Mouse (Mus musculus) forebrain, embryonic 14.5 days (tissue): ENCODE measurements at regions not wholly inside any gene's neighbourhood (a gene's known extent, or its start where the extent isn't known, plus 50 kb on each side); places are given as distances from the start of the nearest gene placed in this dataset.
"Not testable (repeated sequence)": the region's sequence is repeated elsewhere in the genome, so short reads cannot be mapped to it uniquely, and the experiment has no call there.

ENCODE experiments used
- ATAC-seq: fragments of 200-750 bp; cut with Nextera tagmentation; 2 replicates; pipeline ENCODE4 v1.8.0; 2017; ENCODE audit warnings: mild to moderate bottlenecking, moderate library complexity
- DNase-seq: peaks from one replicate; pipeline ENCODE4 v3.0.0-alpha.2; 2015; ENCODE audit warnings: low spot score
- H3K27ac ChIP-seq: fragments of 300-500 bp; sonication (generic); 2 replicates; pipeline ENCODE4 v1.5.1; 2014; ENCODE audit warnings: low read depth, mild to moderate bottlenecking, control low read depth, low read length, moderate library complexity
- H3K27me3 ChIP-seq: fragments of 300-500 bp; sonication (generic); replicated peaks from 2 replicates; pipeline ENCODE4 v1.6.1; 2014; ENCODE audit warnings: low read length, control low read depth, mixed read lengths; ENCODE audit not compliant: control insufficient read depth, insufficient read depth
- H3K36me3 ChIP-seq: fragments of 300-500 bp; sonication (generic); 2 replicates; pipeline ENCODE4 v1.6.1; 2014; ENCODE audit warnings: low read length, control low read depth; ENCODE audit not compliant: control insufficient read depth, insufficient read depth
- H3K4me1 ChIP-seq: fragments of 300-500 bp; sonication (generic); 2 replicates; pipeline ENCODE4 v1.6.1; 2014; ENCODE audit warnings: antibody characterized with exemption, low read length, control low read depth; ENCODE audit not compliant: control insufficient read depth, insufficient read depth
- H3K4me2 ChIP-seq: fragments of 300-500 bp; sonication (generic); 2 replicates; pipeline ENCODE4 v1.6.1; 2014; ENCODE audit warnings: mild to moderate bottlenecking, control low read depth, low read length
- H3K4me3 ChIP-seq: fragments of 300-500 bp; sonication (generic); 2 replicates; pipeline ENCODE4 v1.5.1; 2014; ENCODE audit warnings: low read depth, low read length, control low read depth
- H3K9ac ChIP-seq: fragments of 300-500 bp; sonication (generic); 2 replicates; pipeline ENCODE4 v1.6.1; 2014; ENCODE audit warnings: mild to moderate bottlenecking, low read length, control low read depth, moderate library complexity
- H3K9me3 ChIP-seq: fragments of 300-500 bp; sonication (generic); replicated peaks from 2 replicates; pipeline ENCODE4 v1.6.1; 2016; ENCODE audit warnings: low read length, control low read depth, mixed read lengths; ENCODE audit not compliant: control insufficient read depth
- WGBS: fragments of 180-500 bp; shearing (Covaris S2); extraction: QIAGEN DNeasy Blood & Tissue Kit; methylation state at CpG from one replicate; pipeline ENCODE4 v1.1.7; 2014; 5-methylcytosine and 5-hydroxymethylcytosine counted together

- not testable (repeated sequence) for H3K36me3 ChIP-seq, H3K9me3 ChIP-seq, ATAC-seq, H3K4me1 ChIP-seq, H3K4me3 ChIP-seq, DNase-seq, H3K9ac ChIP-seq, H3K27me3 ChIP-seq, H3K4me2 ChIP-seq, H3K27ac ChIP-seq
- WGBS: 58% methylated on average over 1 of the region's 1 CpGs
Observed at GRCm38 (mm10) chr12:3127336-3127735, 182.4 kb downstream of the Rab10 start.

- DNase-seq (no peak), ATAC-seq (no peak)
- Histone ChIP-seq H3K4me1 (no peaks in the 10 kb centered on the region), H3K36me3 (no peaks in the 10 kb centered on the region), H3K27me3 (no peaks in the 10 kb centered on the region), H3K9ac (no peak overlapping the region), H3K4me2 (no peak overlapping the region), H3K9me3 (no peaks in the 10 kb centered on the region), H3K4me3 (no peak overlapping the region), H3K27ac (no peak overlapping the region)
- 52% methylated on average over 1 of the region's 1 CpGs for WGBS
Observed at GRCm38 (mm10) chr12:3124036-3124435, 185.7 kb downstream of the Rab10 start.

GRCm38 (mm10) chr12:3110589-3110988, 199.2 kb downstream of the Rab10 start:
- not testable (repeated sequence) for H3K27ac ChIP-seq, H3K4me2 ChIP-seq, H3K9me3 ChIP-seq, H3K36me3 ChIP-seq, H3K4me3 ChIP-seq, H3K27me3 ChIP-seq, DNase-seq, H3K4me1 ChIP-seq, H3K9ac ChIP-seq, ATAC-seq
- 68% methylated on average over 11 of the region's 11 CpGs for whole genome bisulfite sequencing

- not testable (repeated sequence) for H3K4me2 ChIP-seq, H3K4me1 ChIP-seq, H3K9me3 ChIP-seq, ATAC-seq, H3K27me3 ChIP-seq, DNase-seq, H3K36me3 ChIP-seq, H3K4me3 ChIP-seq, H3K27ac ChIP-seq, H3K9ac ChIP-seq
- WGBS: 86% methylated on average over 5 of the region's 5 CpGs
Observed at GRCm38 (mm10) chr12:3109671-3110070, 200.1 kb downstream of the Rab10 start.

- not testable (repeated sequence) for H3K4me2 ChIP-seq, H3K27ac ChIP-seq, H3K4me1 ChIP-seq, H3K27me3 ChIP-seq, H3K4me3 ChIP-seq, ATAC-seq, H3K9me3 ChIP-seq, DNase-seq, H3K36me3 ChIP-seq, H3K9ac ChIP-seq
- WGBS: 64% methylated on average over 5 of the region's 5 CpGs
Observed at GRCm38 (mm10) chr12:3101963-3102362, 207.8 kb downstream of the Rab10 start.

- H3K4me1 ChIP-seq, H3K27ac ChIP-seq, H3K9ac ChIP-seq, H3K36me3 ChIP-seq, H3K27me3 ChIP-seq, H3K4me3 ChIP-seq, ATAC-seq, H3K9me3 ChIP-seq, H3K4me2 ChIP-seq: not testable (repeated sequence)
- peak; percentile 0 for DNase-seq
- 30% methylated on average over 2 of the region's 2 CpGs for WGBS
Observed at GRCm38 (mm10) chr12:3098175-3098574, 211.6 kb downstream of the Rab10 start.

GRCm38 (mm10) chr12:3094509-3094908, 215.3 kb downstream of the Rab10 start:
- Histone ChIP-seq H3K4me2 (no peak overlapping the region), H3K27ac (no peak overlapping the region), H3K9ac (no peak overlapping the region), H3K36me3 (no peaks in the 10 kb centered on the region), H3K4me1 (no peaks in the 10 kb centered on the region), H3K4me3 (no peak overlapping the region), H3K9me3 (no peaks in the 10 kb centered on the region), H3K27me3 (no peaks in the 10 kb centered on the region)
- 95% methylated on average over 5 of the region's 5 CpGs for WGBS
- ATAC-seq: no peak
- DNase-seq: no peak

GRCm38 (mm10) chr12:3092974-3093373, 216.8 kb downstream of the Rab10 start:
- 70% methylated on average over 2 of the region's 3 CpGs for WGBS
- ATAC-seq, H3K36me3 ChIP-seq, H3K9me3 ChIP-seq, H3K4me1 ChIP-seq, DNase-seq, H3K27me3 ChIP-seq, H3K27ac ChIP-seq, H3K4me3 ChIP-seq, H3K4me2 ChIP-seq, H3K9ac ChIP-seq: not testable (repeated sequence)

GRCm38 (mm10) chr12:3049546-3049945, 260.2 kb downstream of the Rab10 start:
- not testable (repeated sequence) for ATAC-seq, DNase-seq, H3K27me3 ChIP-seq, H3K4me3 ChIP-seq, H3K4me1 ChIP-seq, H3K27ac ChIP-seq, H3K4me2 ChIP-seq, H3K9me3 ChIP-seq, H3K9ac ChIP-seq, H3K36me3 ChIP-seq
- 74% methylated on average over 5 of the region's 5 CpGs for WGBS
